Mouse (Mus musculus): Measurements from ENCODE around the gene Lsp1. TPM values are rescaled to one million over a fixed set of nuclear protein-coding genes. Genes with fewer than 3 reads are reported as not detected.

Gene Lsp1
- polyA plus RNA-seq, 1 experiment: 159 TPM

GRCm38 (mm10) chr7:142525342-142526178 lies 65.0 kb downstream of the Lsp1 start:
- Histone ChIP-seq H3K4me3 (ENCODE audit: insufficient read depth, low read length) (no peak overlapping the region), H3K4me1 (ENCODE audit: control insufficient read depth, insufficient read depth, low read length) (peaks cover 2% of the 10 kb centered on the region; the same call in 1 of the 2 replicates), H3K27ac (ENCODE audit: insufficient read depth, low read length) (no peak overlapping the region)
- TF ChIP-seq CTCF (IDR thresholded peaks at IDR 0.05; ENCODE audit: borderline replicate concordance, insufficient read depth, low read length) (no peak), POLR2A (IDR thresholded peaks at IDR 0.05; ENCODE audit: low read depth, low read length) (no peak)

GRCm38 (mm10) chr7:142529350-142529749 lies 68.7 kb downstream of the Lsp1 start:
- H3K4me1 ChIP-seq (ENCODE audit: control insufficient read depth, insufficient read depth, low read length): no peaks in the 10 kb centered on the region
- TF ChIP-seq CTCF (IDR thresholded peaks at IDR 0.05; ENCODE audit: borderline replicate concordance, insufficient read depth, low read length) (no peak), POLR2A (IDR thresholded peaks at IDR 0.05; ENCODE audit: low read depth, low read length) (no peak)
- no peak overlapping the region for H3K4me3 ChIP-seq (ENCODE audit: insufficient read depth, low read length)
- no peak overlapping the region for H3K27ac ChIP-seq (ENCODE audit: insufficient read depth, low read length)

- H3K4me3 ChIP-seq (ENCODE audit: insufficient read depth, low read length): no peak overlapping the region
Observed at GRCm38 (mm10) chr7:142531973-142532521, 71.4 kb downstream of the Lsp1 start.

GRCm38 (mm10) chr7:142532671-142533058 lies 72.1 kb downstream of the Lsp1 start, which contains the start of gene Mrpl23:
Gene Mrpl23, plus strand, starts transcription at chr7:142532686.
- no peaks in the 10 kb centered on the region for H3K4me1 ChIP-seq (ENCODE audit: control insufficient read depth, insufficient read depth, low read length)
- TF ChIP-seq POLR2A (IDR thresholded peaks at IDR 0.05; ENCODE audit: low read depth, low read length): no peak; the same call in 1 of the 2 replicates
- no peak for TF ChIP-seq CTCF (IDR thresholded peaks at IDR 0.05; ENCODE audit: borderline replicate concordance, insufficient read depth, low read length)
- peak within 1 kb of the TSS; percentile 37 for H3K4me3 ChIP-seq (ENCODE audit: insufficient read depth, low read length)
- H3K27ac ChIP-seq (ENCODE audit: insufficient read depth, low read length): peak within 1 kb of the TSS; percentile 50

More at GRCm38 (mm10) chr7:142531973-142532521, 71.4 kb downstream of the Lsp1 start:
- no peak overlapping the region for H3K27ac ChIP-seq (ENCODE audit: insufficient read depth, low read length)
- H3K4me1 ChIP-seq (ENCODE audit: control insufficient read depth, insufficient read depth, low read length): no peaks in the 10 kb centered on the region
- TF ChIP-seq POLR2A (IDR thresholded peaks at IDR 0.05; ENCODE audit: low read depth, low read length) (no peak), CTCF (IDR thresholded peaks at IDR 0.05; ENCODE audit: borderline replicate concordance, insufficient read depth, low read length) (no peak)

- peak overlapping the region; percentile 50 for H3K27ac ChIP-seq (ENCODE audit: insufficient read depth, low read length)
- no peaks in the 10 kb centered on the region for H3K4me1 ChIP-seq (ENCODE audit: control insufficient read depth, insufficient read depth, low read length)
- peak overlapping the region; percentile 37 for H3K4me3 ChIP-seq (ENCODE audit: insufficient read depth, low read length)
- TF ChIP-seq CTCF (IDR thresholded peaks at IDR 0.05; ENCODE audit: borderline replicate concordance, insufficient read depth, low read length): peak; percentile 61
- peak; percentile 31 for TF ChIP-seq POLR2A (IDR thresholded peaks at IDR 0.05; ENCODE audit: low read depth, low read length)
Observed at GRCm38 (mm10) chr7:142533059-142533855, 72.6 kb downstream of the Lsp1 start.

- H3K4me1 ChIP-seq (ENCODE audit: control insufficient read depth, insufficient read depth, low read length): no peaks in the 10 kb centered on the region
- TF ChIP-seq CTCF (IDR thresholded peaks at IDR 0.05; ENCODE audit: borderline replicate concordance, insufficient read depth, low read length): no peak
- no peak for TF ChIP-seq POLR2A (IDR thresholded peaks at IDR 0.05; ENCODE audit: low read depth, low read length)
- H3K27ac ChIP-seq (ENCODE audit: insufficient read depth, low read length): no peak overlapping the region
- H3K4me3 ChIP-seq (ENCODE audit: insufficient read depth, low read length): no peak overlapping the region
Observed at GRCm38 (mm10) chr7:142535116-142535515, 74.5 kb downstream of the Lsp1 start.

GRCm38 (mm10) chr7:142535832-142536231 lies 75.2 kb downstream of the Lsp1 start:
- no peak overlapping the region for H3K4me3 ChIP-seq (ENCODE audit: insufficient read depth, low read length)
- no peak for TF ChIP-seq POLR2A (IDR thresholded peaks at IDR 0.05; ENCODE audit: low read depth, low read length)
- no peak for TF ChIP-seq CTCF (IDR thresholded peaks at IDR 0.05; ENCODE audit: borderline replicate concordance, insufficient read depth, low read length)
- H3K4me1 ChIP-seq (ENCODE audit: control insufficient read depth, insufficient read depth, low read length): no peaks in the 10 kb centered on the region
- H3K27ac ChIP-seq (ENCODE audit: insufficient read depth, low read length): no peak overlapping the region

GRCm38 (mm10) chr7:142537181-142537580 lies 76.6 kb downstream of the Lsp1 start:
- H3K27ac ChIP-seq (ENCODE audit: insufficient read depth, low read length): no peak overlapping the region
- no peaks in the 10 kb centered on the region for H3K4me1 ChIP-seq (ENCODE audit: control insufficient read depth, insufficient read depth, low read length)
- TF ChIP-seq CTCF (IDR thresholded peaks at IDR 0.05; ENCODE audit: borderline replicate concordance, insufficient read depth, low read length) (no peak), POLR2A (IDR thresholded peaks at IDR 0.05; ENCODE audit: low read depth, low read length) (no peak)
- no peak overlapping the region for H3K4me3 ChIP-seq (ENCODE audit: insufficient read depth, low read length)

GRCm38 (mm10) chr7:142537879-142538278 lies 77.3 kb downstream of the Lsp1 start:
- TF ChIP-seq POLR2A (IDR thresholded peaks at IDR 0.05; ENCODE audit: low read depth, low read length): no peak
- TF ChIP-seq CTCF (IDR thresholded peaks at IDR 0.05; ENCODE audit: borderline replicate concordance, insufficient read depth, low read length): peak; percentile 55; the same call in 1 of the 2 replicates
- H3K4me1 ChIP-seq (ENCODE audit: control insufficient read depth, insufficient read depth, low read length): no peaks in the 10 kb centered on the region
- no peak overlapping the region for H3K4me3 ChIP-seq (ENCODE audit: insufficient read depth, low read length)
- no peak overlapping the region for H3K27ac ChIP-seq (ENCODE audit: insufficient read depth, low read length)

All from embryonic fibroblast, embryonic 13.5 days (primary cell).